Mouse (Mus musculus): Measurements from ENCODE around the gene Pecam1.

- no peak for TF ChIP-seq MAX (IDR thresholded peaks at IDR 0.05)
- TF ChIP-seq CTCF (IDR thresholded peaks at IDR 0.05; ENCODE audit: control insufficient read depth, insufficient read depth, insufficient read length), result no peak
- TF ChIP-seq USF1 (IDR thresholded peaks at IDR 0.05; ENCODE audit: low read depth), result no peak
- TF ChIP-seq MYOD1 (IDR thresholded peaks at IDR 0.05; ENCODE audit: control insufficient read depth, insufficient read length, low read depth), result no peak
- no peak for TF ChIP-seq CEBPB (IDR thresholded peaks at IDR 0.05; ENCODE audit: low read depth)
These were observed 35.4 kb downstream of the Pecam1 start for GRCm38 (mm10) chr11:106715066-106715465.

All from C2C12 (cell line).